Mouse (Mus musculus) ovary, adult 10 weeks (tissue): ENCODE measurements around the gene Mrps31. TPM values are rescaled to one million over a fixed set of nuclear protein-coding genes. Genes with fewer than 3 reads are reported as not detected.

Experiments
- polyA plus RNA-seq: library from polyadenylated mRNA; stranded (reverse); fragments of 350-450 nt; fragmentation: Illumina TruSeq; extraction: RNeasy Lipid Tissue Mini Kit (QIAGEN cat#74804); gene quantifications from one replicate; pipeline ENCODE4 v1.2.3, GENCODE M21; 2014

Gene Mrps31
- 45.4 TPM for polyA plus RNA-seq

GRCm38 (mm10) chr8:22411282-22411702 is at the start of gene Mrps31:
Gene Mrps31, plus strand, starts transcription at chr8:22411361.

DNA sequence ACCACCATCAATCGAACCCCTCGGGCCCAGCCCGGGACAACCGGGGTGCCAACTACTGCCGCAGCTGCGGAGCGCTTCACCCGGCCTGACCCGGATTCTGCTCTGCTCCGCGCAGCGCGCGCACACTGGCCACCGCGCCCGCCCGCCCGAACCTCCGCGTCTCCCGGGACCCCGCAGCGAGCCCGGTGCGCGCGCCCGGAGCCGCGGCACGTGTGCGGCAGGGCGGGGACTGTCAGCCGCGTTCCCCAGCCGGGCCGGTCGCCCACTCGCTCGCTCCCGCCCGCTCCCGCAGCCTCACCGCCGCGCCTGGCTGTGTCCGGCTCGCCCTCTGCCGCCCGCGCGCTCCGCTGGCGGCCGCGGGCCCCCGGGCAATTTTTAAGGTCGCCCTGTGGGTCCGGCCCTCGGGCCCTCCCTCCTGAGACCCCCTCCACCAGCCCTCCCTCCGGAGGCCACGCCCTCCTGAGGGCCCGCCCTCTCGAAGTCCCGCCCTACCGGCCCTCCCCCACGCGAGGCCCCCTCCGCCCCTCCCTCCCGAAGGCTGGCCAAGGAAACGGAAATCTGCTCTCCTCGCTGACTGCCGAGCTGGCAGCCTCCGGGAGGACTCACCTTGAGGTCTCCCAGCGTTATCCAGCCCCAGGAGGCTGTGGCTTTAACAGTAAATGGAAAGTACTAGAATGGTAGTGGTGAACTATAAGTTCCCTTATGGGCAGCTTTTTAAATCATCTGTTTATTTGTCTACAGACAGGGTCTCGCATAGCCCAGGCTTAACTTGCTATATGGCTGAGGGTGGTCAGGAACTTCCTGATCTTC is 12.8 kb upstream of the Mrps31 start, which contains the start of gene Slc25a15:
Slc25a15 (minus strand) TSS at position 456 of the 810 bp plus-strand sequence.

Other genes starting within 250 kb of the Mrps31 start
- gene Nek3, start 244.9 kb upstream of the Mrps31 start, polyA plus RNA-seq: 2.8 TPM
- gene Ckap2, start 225.5 kb upstream of the Mrps31 start, polyA plus RNA-seq: 39.4 TPM
- gene Vps36, start 218.6 kb upstream of the Mrps31 start, polyA plus RNA-seq: 39.3 TPM
- 1.9 TPM for gene Thsd1, start 184.0 kb upstream of the Mrps31 start, polyA plus RNA-seq
- gene Tpte, start 127.9 kb upstream of the Mrps31 start, polyA plus RNA-seq: not detected
- 18.6 TPM for gene Slc25a15, start 12.8 kb upstream of the Mrps31 start, polyA plus RNA-seq